Mouse (Mus musculus) heart, adult 2 months (tissue): ENCODE data around the gene Bbs4. TPM values are rescaled to one million over a fixed set of nuclear protein-coding genes. Genes with fewer than 3 reads are reported as not detected.
A peak's percentile ranks its signal among the peaks of the same experiment; 100 is the strongest.

Source experiments
- DNase-seq, 2 experiments: peaks; one replicate each; pipeline ENCODE4 v3.0.0; 2021
- H3K27ac ChIP-seq: fragments of 200-600 bp; 2 replicates; pipeline ENCODE4 v1.8.1; 2022
- H3K27me3 ChIP-seq: fragments of 200-500 bp; 2 replicates; pipeline ENCODE4 v1.6.1; 2012; ENCODE audit warnings: mild to moderate bottlenecking, low read length, inconsistent platforms, mixed read lengths; ENCODE audit not compliant: control insufficient read depth, insufficient read depth
- H3K36me3 ChIP-seq: fragments of 200-500 bp; 2 replicates; pipeline ENCODE4 v1.6.1; 2012; ENCODE audit warnings: low read length, inconsistent platforms; ENCODE audit not compliant: control insufficient read depth, insufficient read depth
- H3K4me1 ChIP-seq: fragments of 200-500 bp; 2 replicates; pipeline ENCODE4 v1.6.1; 2011; ENCODE audit warnings: low read length; ENCODE audit not compliant: control insufficient read depth, insufficient read depth
- H3K4me3 ChIP-seq: fragments of 200-600 bp; 2 replicates; pipeline ENCODE4 v1.8.1; 2022
- H3K79me2 ChIP-seq: fragments of 200-500 bp; replicated peaks from 2 replicates; pipeline ENCODE4 v1.6.1; 2012; ENCODE audit warnings: mild to moderate bottlenecking, inconsistent platforms, low read length, moderate library complexity, mixed read lengths; ENCODE audit not compliant: control insufficient read depth, insufficient read depth
- H3K9ac ChIP-seq: fragments of 200-500 bp; 2 replicates; pipeline ENCODE4 v1.6.1; 2012; ENCODE audit warnings: low read depth, mild to moderate bottlenecking, control low read depth, inconsistent platforms, low read length, mixed read lengths
- CTCF ChIP-seq: fragments of 200-600 bp; IDR thresholded peaks from 2 replicates; pipeline ENCODE4 v1.8.1; 2022; ENCODE audit warnings: antibody characterized with exemption, mild to moderate bottlenecking, moderate library complexity
- EP300 ChIP-seq: fragments of 200-500 bp; IDR thresholded peaks from 2 replicates; pipeline ENCODE4 v1.6.1; 2011; ENCODE audit warnings: low read depth, low read length, control low read depth; ENCODE audit not compliant: insufficient read depth
- POLR2A ChIP-seq: fragments of 200-500 bp; IDR thresholded peaks from 2 replicates; pipeline ENCODE4 v1.6.1; 2011; ENCODE audit warnings: mild to moderate bottlenecking, low read depth, low read length, control low read depth; ENCODE audit not compliant: insufficient read depth
- WGBS: fragments of 180-500 bp; shearing (Covaris S2); methylation state at CpG from one replicate; pipeline ENCODE4 v1.1.7; 2018; 5-methylcytosine and 5-hydroxymethylcytosine counted together
- intact Hi-C: fragments of 180-260 bp; cut with DNase I; formaldehyde crosslinking; loops from one replicate; pipeline ENCODE4 v1.15.1; 2025
- polyA plus RNA-seq: library from polyadenylated mRNA; depleted of rRNA; stranded (reverse); fragments of >200 nt; gene quantifications from 2 replicates; pipeline ENCODE4 v1.2.3, GENCODE M21; 2012
- total RNA-seq, 2 experiments: library from RNA; stranded (reverse); gene quantifications; 2 replicates each; pipeline ENCODE4 v1.2.3; 2021

Bbs4 gene
- total and polyA plus RNA-seq, 3 experiments: 1.7 to 2.5 (median 2.3) TPM

- TF ChIP-seq CTCF (no peak), POLR2A (no peak), EP300 (no peak)
- 93% methylated on average over 3 of the region's 3 CpGs for WGBS
- Histone ChIP-seq H3K4me3 (no peak overlapping the region), H3K36me3 (no peaks in the 10 kb centered on the region; the same call in 1 of the 2 replicates), H3K79me2 (no peaks in the 10 kb centered on the region), H3K9ac (no peak overlapping the region), H3K27me3 (no peaks in the 10 kb centered on the region), H3K4me1 (no peaks in the 10 kb centered on the region; the same call in 1 of the 2 replicates), H3K27ac (no peak overlapping the region)
- DNase-seq: no peak
- intact Hi-C loops: no loop called here
Measured at GRCm38 (mm10) chr9:59316206-59316605, 37.1 kb downstream of the Bbs4 start.

- Histone ChIP-seq H3K4me3 (no peak overlapping the region), H3K79me2 (no peaks in the 10 kb centered on the region), H3K4me1 (no peaks in the 10 kb centered on the region; the same call in 1 of the 2 replicates), H3K36me3 (peaks cover 2% of the 10 kb centered on the region), H3K9ac (no peak overlapping the region), H3K27ac (0 out of 2 replicates have a peak overlapping the region, but pooled peaks have one; percentile 33), H3K27me3 (no peaks in the 10 kb centered on the region)
- intact Hi-C loops: no loop called here
- no peak for TF ChIP-seq POLR2A
- TF ChIP-seq EP300: no peak
- TF ChIP-seq CTCF: no peak
- DNase-seq: no peak
- WGBS: 65% methylated on average over 3 of the region's 3 CpGs
Measured at GRCm38 (mm10) chr9:59311284-59311670, 42.0 kb downstream of the Bbs4 start.

- WGBS: 67% methylated on average over 8 of the region's 8 CpGs
- Histone ChIP-seq H3K4me1 (no peaks in the 10 kb centered on the region; the same call in 1 of the 2 replicates), H3K27me3 (no peaks in the 10 kb centered on the region), H3K4me3 (no peak overlapping the region), H3K79me2 (no peaks in the 10 kb centered on the region), H3K36me3 (peaks cover 2% of the 10 kb centered on the region), H3K9ac (no peak overlapping the region), H3K27ac (0 out of 2 replicates have a peak overlapping the region, but pooled peaks have one; percentile 33)
- intact Hi-C loops: no loop called here
- no peak for DNase-seq
- TF ChIP-seq CTCF (no peak), POLR2A (no peak), EP300 (no peak)
Measured at GRCm38 (mm10) chr9:59310582-59311283, 42.6 kb downstream of the Bbs4 start.

- Histone ChIP-seq H3K4me3 (no peak overlapping the region), H3K9ac (no peak overlapping the region), H3K4me1 (no peaks in the 10 kb centered on the region; the same call in 1 of the 2 replicates), H3K36me3 (peaks cover 2% of the 10 kb centered on the region), H3K27ac (no peak overlapping the region), H3K79me2 (no peaks in the 10 kb centered on the region), H3K27me3 (no peaks in the 10 kb centered on the region)
- no peak for DNase-seq
- 42% methylated on average over 2 of the region's 2 CpGs for WGBS
- no peak for TF ChIP-seq POLR2A
- no peak for TF ChIP-seq CTCF
- intact Hi-C loops: no loop called here
Measured at GRCm38 (mm10) chr9:59307890-59308289, 45.4 kb downstream of the Bbs4 start.

- H3K9ac ChIP-seq: no peak overlapping the region
- DNase-seq: no peak
- intact Hi-C loops: no loop called here
- 51% methylated on average over 2 of the region's 2 CpGs for WGBS
- no peak overlapping the region for H3K4me3 ChIP-seq
- no peak overlapping the region for H3K27ac ChIP-seq
- TF ChIP-seq POLR2A: no peak
- TF ChIP-seq CTCF: no peak
- TF ChIP-seq EP300: no peak
- no peaks in the 10 kb centered on the region; the same call in 1 of the 2 replicates for H3K36me3 ChIP-seq
- H3K27me3 ChIP-seq: no peaks in the 10 kb centered on the region
- H3K4me1 ChIP-seq: peaks cover 1% of the 10 kb centered on the region; the same call in 1 of the 2 replicates
- no peaks in the 10 kb centered on the region; the same call in 1 of the 2 replicates for H3K79me2 ChIP-seq
Measured at GRCm38 (mm10) chr9:59296419-59296818, 56.9 kb downstream of the Bbs4 start.

GRCm38 (mm10) chr9:59292493-59292875 lies 60.8 kb downstream of the Bbs4 start:
- no peak for DNase-seq
- no peaks in the 10 kb centered on the region; the same call in 1 of the 2 replicates for H3K79me2 ChIP-seq
- H3K36me3 ChIP-seq: no peaks in the 10 kb centered on the region; the same call in 1 of the 2 replicates
- intact Hi-C loops: loop anchor here (5.0 kb wide), 1 partner anchor 255 kb away; the partner anchor contains the start of gene Neo1
- H3K4me1 ChIP-seq: peaks cover 3% of the 10 kb centered on the region
- no peak overlapping the region for H3K27ac ChIP-seq
- H3K4me3 ChIP-seq: no peak overlapping the region; the same call in 1 of the 2 replicates
- TF ChIP-seq CTCF (no peak), POLR2A (no peak), EP300 (no peak)
- 48% methylated on average over 3 of the region's 3 CpGs for WGBS
- no peak overlapping the region for H3K9ac ChIP-seq
- H3K27me3 ChIP-seq: no peaks in the 10 kb centered on the region
